Mouse (Mus musculus) embryonic facial prominence, embryonic 11.5 days (tissue): ENCODE results near the gene Macrod1. TPM values are rescaled to one million over a fixed set of nuclear protein-coding genes. Genes with fewer than 3 reads are reported as not detected.

Experiments used
- ATAC-seq: fragments of 200-750 bp; cut with Nextera tagmentation; replicated peaks from 2 replicates; pipeline ENCODE4 v1.8.0; 2017; ENCODE audit warnings: low read depth; ENCODE audit not compliant: insufficient number of reproducible peaks, low FRiP score, low TSS enrichment
- DNase-seq: peaks from one replicate; pipeline ENCODE4 v3.0.0-alpha.2; 2015; ENCODE audit warnings: low spot score
- H3K27ac ChIP-seq: fragments of 300-500 bp; sonication (generic); replicated peaks from 2 replicates; pipeline ENCODE4 v1.5.1; 2014; ENCODE audit warnings: mild to moderate bottlenecking, low read depth, low read length, control low read depth
- H3K27me3 ChIP-seq: fragments of 300-500 bp; sonication (generic); 2 replicates; pipeline ENCODE4 v1.6.1; 2014; ENCODE audit warnings: mild to moderate bottlenecking, low read length, moderate library complexity, mixed read lengths; ENCODE audit not compliant: control insufficient read depth, insufficient read depth
- H3K36me3 ChIP-seq: fragments of 300-500 bp; sonication (generic); replicated peaks from 2 replicates; pipeline ENCODE4 v1.6.1; 2014; ENCODE audit warnings: low read depth, mild to moderate bottlenecking, low read length, moderate library complexity, mixed read lengths; ENCODE audit not compliant: control insufficient read depth, insufficient read depth
- H3K4me1 ChIP-seq: fragments of 300-500 bp; sonication (generic); 2 replicates; pipeline ENCODE4 v1.6.1; 2014; ENCODE audit warnings: low read length, mixed read lengths; ENCODE audit not compliant: control insufficient read depth, insufficient read depth
- H3K4me2 ChIP-seq: fragments of 300-500 bp; sonication (generic); 2 replicates; pipeline ENCODE4 v1.6.1; 2014; ENCODE audit warnings: low read depth, mild to moderate bottlenecking, control low read depth, low read length, moderate library complexity
- H3K4me3 ChIP-seq: fragments of 300-500 bp; sonication (generic); 2 replicates; pipeline ENCODE4 v1.5.1; 2014; ENCODE audit warnings: low read depth, low read length, control low read depth
- H3K9ac ChIP-seq: fragments of 300-500 bp; sonication (generic); replicated peaks from 2 replicates; pipeline ENCODE4 v1.6.1; 2014; ENCODE audit warnings: mild to moderate bottlenecking, control low read depth, low read length
- H3K9me3 ChIP-seq: fragments of 300-500 bp; sonication (generic); replicated peaks from 2 replicates; pipeline ENCODE4 v1.6.1; 2016; ENCODE audit warnings: mild to moderate bottlenecking, low read length, inconsistent platforms, mixed read lengths; ENCODE audit not compliant: control insufficient read depth
- WGBS: fragments of 180-500 bp; shearing (Covaris S2); extraction: QIAGEN DNeasy Blood & Tissue Kit; methylation state at CpG from one replicate; pipeline ENCODE4 v1.1.7; 2014; 5-methylcytosine and 5-hydroxymethylcytosine counted together
- polyA plus RNA-seq: library from polyadenylated mRNA; unstranded; fragments of >200 nt; fragmentation: Nextera tagmentation; extraction: Ambion mirVana; gene quantifications from 2 replicates; pipeline ENCODE4 v1.2.1, GENCODE M21; 2014

Gene Macrod1
- polyA plus RNA-seq, 1 experiment from 2014 or later, result 6.9 TPM

DNA sequence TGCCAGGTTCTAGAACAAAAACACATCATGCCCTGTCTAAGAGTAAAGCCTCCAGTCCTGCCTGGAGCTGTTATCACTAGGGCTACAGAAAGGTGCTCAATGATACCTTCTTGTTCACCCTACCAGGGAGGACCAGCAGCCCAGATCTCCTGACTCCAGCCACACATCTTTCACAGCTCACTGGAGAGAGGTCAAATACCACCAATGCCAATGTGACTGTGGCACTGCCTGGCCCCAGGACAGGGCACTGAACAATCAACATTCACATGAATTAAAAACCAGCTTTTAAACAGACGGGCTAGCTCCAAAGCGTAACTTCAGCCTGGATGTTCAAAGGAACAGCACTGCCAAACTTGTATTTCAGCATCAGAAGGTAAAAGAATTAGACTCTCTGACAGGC is 179.4 kb downstream of the Macrod1 start:
- no peak overlapping the region for H3K9ac ChIP-seq
- no peak overlapping the region for H3K4me3 ChIP-seq
- no peak overlapping the region for H3K27ac ChIP-seq
- peaks cover 4% of the 10 kb centered on the region for H3K36me3 ChIP-seq
- H3K9me3 ChIP-seq, result no peaks in the 10 kb centered on the region
- H3K27me3 ChIP-seq, result no peaks in the 10 kb centered on the region
- WGBS, result 93% methylated on average over 2 of the region's 2 CpGs
- no peak overlapping the region for H3K4me2 ChIP-seq
- no peak for DNase-seq
- ATAC-seq, result no peak
- H3K4me1 ChIP-seq, result no peaks in the 10 kb centered on the region; the same call in 1 of the 2 replicates

DNA sequence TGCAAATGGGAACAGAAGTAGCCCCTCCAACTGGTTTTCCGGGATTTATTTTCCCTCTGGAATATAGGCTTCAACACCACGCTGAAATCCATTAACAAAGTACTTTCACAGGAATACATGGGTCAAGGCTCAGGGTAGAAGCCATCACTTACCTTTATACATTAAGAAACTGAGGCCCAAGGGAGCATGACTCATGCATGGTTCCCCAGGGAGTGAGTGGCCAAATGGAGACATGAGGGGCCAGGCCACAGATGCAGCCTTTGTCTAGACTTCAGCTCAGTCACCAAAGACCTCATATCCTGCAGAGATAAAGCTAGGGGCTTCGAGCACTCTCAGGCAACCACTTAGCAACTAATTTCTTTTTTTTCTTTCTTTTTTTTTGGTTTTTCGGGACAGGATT is 180.1 kb downstream of the Macrod1 start:
- 92% methylated on average over 4 of the region's 4 CpGs for WGBS
- ATAC-seq (no peak), DNase-seq (no peak)
- Histone ChIP-seq H3K4me3 (no peak overlapping the region), H3K9me3 (no peaks in the 10 kb centered on the region), H3K27me3 (no peaks in the 10 kb centered on the region), H3K36me3 (peaks cover 4% of the 10 kb centered on the region), H3K4me2 (no peak overlapping the region), H3K9ac (no peak overlapping the region), H3K27ac (no peak overlapping the region), H3K4me1 (no peaks in the 10 kb centered on the region; the same call in 1 of the 2 replicates)

DNA sequence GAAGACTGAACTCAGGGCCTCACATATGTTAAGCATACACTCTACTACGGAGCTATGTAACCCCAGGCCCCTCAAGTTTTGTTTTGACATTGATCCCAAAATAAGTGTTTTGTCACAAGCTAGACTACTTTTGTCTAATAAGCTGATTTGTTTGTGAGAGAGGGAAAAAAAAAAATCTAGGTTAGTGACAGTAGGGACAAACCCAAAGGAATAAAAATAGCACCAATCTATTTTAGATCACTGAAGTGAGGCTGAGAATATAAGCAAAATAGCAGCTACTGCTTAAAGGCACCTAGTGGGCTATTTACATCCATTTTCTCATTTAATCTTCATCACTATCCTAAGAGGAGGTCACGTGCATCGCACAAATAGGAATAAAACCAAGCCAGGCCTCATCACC is 183.0 kb downstream of the Macrod1 start:
- Histone ChIP-seq H3K27me3 (no peaks in the 10 kb centered on the region), H3K4me3 (no peak overlapping the region), H3K9ac (peak overlapping the region; percentile 86), H3K9me3 (no peaks in the 10 kb centered on the region), H3K36me3 (no peaks in the 10 kb centered on the region), H3K4me1 (no peaks in the 10 kb centered on the region; the same call in 1 of the 2 replicates), H3K4me2 (peak overlapping the region; percentile 90; the same call in 1 of the 2 replicates), H3K27ac (no peak overlapping the region)
- DNase-seq (no peak), ATAC-seq (no peak)
- WGBS, result 89% methylated on average over 3 of the region's 3 CpGs

DNA sequence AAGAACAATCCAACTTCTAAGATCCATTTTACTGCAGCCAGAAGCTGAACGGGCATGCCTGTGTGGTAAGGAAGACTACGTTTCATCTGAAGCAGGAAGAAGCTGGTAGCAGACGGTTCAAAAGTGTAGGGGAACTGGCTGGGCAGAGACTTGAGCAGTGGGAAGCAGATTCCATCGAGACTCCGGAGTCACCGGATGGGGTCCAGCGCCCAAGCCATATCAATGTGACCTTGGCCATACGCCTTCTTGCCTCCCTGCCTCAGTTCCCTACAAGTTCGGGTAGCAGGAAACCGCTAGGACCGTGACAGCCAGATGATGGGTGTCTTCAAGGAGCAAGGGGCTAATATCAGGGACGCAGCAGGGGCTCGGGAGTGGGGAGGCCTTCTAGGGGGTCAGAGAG is 183.7 kb downstream of the Macrod1 start:
- H3K4me1 ChIP-seq, result no peaks in the 10 kb centered on the region; the same call in 1 of the 2 replicates
- ATAC-seq (0 out of 2 replicates have a peak, but pooled peaks have one; percentile 2), DNase-seq (peak; percentile 6)
- H3K36me3 ChIP-seq, result no peaks in the 10 kb centered on the region
- peak overlapping the region; percentile 70; the same call in 1 of the 2 replicates for H3K27ac ChIP-seq
- H3K4me2 ChIP-seq, result peak overlapping the region; percentile 90
- H3K27me3 ChIP-seq, result no peaks in the 10 kb centered on the region
- H3K4me3 ChIP-seq, result peak overlapping the region; percentile 75
- 5% methylated on average over 13 of the region's 13 CpGs for WGBS
- peak overlapping the region; percentile 86 for H3K9ac ChIP-seq
- H3K9me3 ChIP-seq, result no peaks in the 10 kb centered on the region

- Histone ChIP-seq H3K9ac (peak within 1 kb of the TSS; percentile 86), H3K4me1 (no peaks in the 10 kb centered on the region; the same call in 1 of the 2 replicates), H3K36me3 (no peaks in the 10 kb centered on the region), H3K9me3 (no peaks in the 10 kb centered on the region), H3K4me3 (peak within 1 kb of the TSS; percentile 75), H3K27ac (peak within 1 kb of the TSS; percentile 70), H3K27me3 (no peaks in the 10 kb centered on the region), H3K4me2 (peak within 1 kb of the TSS; percentile 90)
- WGBS, result under 1% methylated on average over 80 of the region's 80 CpGs
- DNase-seq (peak; percentile 96), ATAC-seq (peak; percentile 93)
Observed at GRCm38 (mm10) chr19:7240782-7241690, 184.4 kb downstream of the Macrod1 start, which contains the start of gene Naa40. TSS of gene Naa40 (minus strand) at chr19:7241183.

- Histone ChIP-seq H3K27ac (no peak overlapping the region), H3K4me2 (no peak overlapping the region), H3K9ac (no peak overlapping the region), H3K4me1 (no peaks in the 10 kb centered on the region), H3K4me3 (no peak overlapping the region), H3K36me3 (no peaks in the 10 kb centered on the region), H3K9me3 (no peaks in the 10 kb centered on the region), H3K27me3 (no peaks in the 10 kb centered on the region)
- ATAC-seq (no peak), DNase-seq (no peak)
- WGBS, result 75% methylated on average over 3 of the region's 3 CpGs
Observed at GRCm38 (mm10) chr19:7246021-7246420, 189.4 kb downstream of the Macrod1 start.

Other genes starting within 250 kb of the Macrod1 start
- gene Rps6ka4, start 216.2 kb upstream of the Macrod1 start, polyA plus RNA-seq, result 5.9 TPM in 2 replicates
- 0.39 and 0.88 TPM in 2 replicates for gene Ccdc88b, start 198.6 kb upstream of the Macrod1 start, polyA plus RNA-seq
- gene Trmt112, start 147.1 kb upstream of the Macrod1 start, polyA plus RNA-seq, result 159 and 166 TPM in 2 replicates
- 110 and 128 TPM in 2 replicates for gene Prdx5, start 146.7 kb upstream of the Macrod1 start, polyA plus RNA-seq
- 2.7 and 3.3 TPM in 2 replicates for gene Esrra, start 135.0 kb upstream of the Macrod1 start, polyA plus RNA-seq
- 1.0 and 1.9 TPM in 2 replicates for gene Catsperz, start 131.4 kb upstream of the Macrod1 start, polyA plus RNA-seq
- 0.26 and 0.32 TPM in 2 replicates for gene Kcnk4, start 122.3 kb upstream of the Macrod1 start, polyA plus RNA-seq
- gene Bad, start 114.9 kb upstream of the Macrod1 start, polyA plus RNA-seq, result 57.4 and 60.7 TPM in 2 replicates
- gene Gpr137, start 114.3 kb upstream of the Macrod1 start, polyA plus RNA-seq, result 18.1 and 21.9 TPM in 2 replicates
- gene Ppp1r14b, start 81.8 kb upstream of the Macrod1 start, polyA plus RNA-seq, result 247 and 268 TPM in 2 replicates
- 22.6 and 26.8 TPM in 2 replicates for gene Plcb3, start 80.3 kb upstream of the Macrod1 start, polyA plus RNA-seq
- gene Fkbp2, start 76.3 kb upstream of the Macrod1 start, polyA plus RNA-seq, result 65.1 and 65.2 TPM in 2 replicates
- 26.7 and 30.5 TPM in 2 replicates for gene Vegfb, start 69.2 kb upstream of the Macrod1 start, polyA plus RNA-seq
- gene Dnajc4, start 64.2 kb upstream of the Macrod1 start, polyA plus RNA-seq, result 16.1 and 18.0 TPM in 2 replicates
- gene Nudt22, start 60.7 kb upstream of the Macrod1 start, polyA plus RNA-seq, result 19.5 and 19.6 TPM in 2 replicates
- gene Trpt1, start 60.7 kb upstream of the Macrod1 start, polyA plus RNA-seq, result 8.0 and 11.7 TPM in 2 replicates
- 6.3 and 6.6 TPM in 2 replicates for gene Fermt3, start 37.3 kb upstream of the Macrod1 start, polyA plus RNA-seq
- gene Stip1, start 16.8 kb upstream of the Macrod1 start, polyA plus RNA-seq, result 400 and 412 TPM in 2 replicates
- 3.0 and 4.4 TPM in 2 replicates for gene Flrt1, start 48.9 kb downstream of the Macrod1 start, polyA plus RNA-seq
- 217 and 252 TPM in 2 replicates for gene Otub1, start 149.5 kb downstream of the Macrod1 start, polyA plus RNA-seq
- 741 and 769 TPM in 2 replicates for gene Cox8a, start 160.8 kb downstream of the Macrod1 start, polyA plus RNA-seq
- gene Naa40, start 184.4 kb downstream of the Macrod1 start, polyA plus RNA-seq, result 82.9 and 88.0 TPM in 2 replicates
- 17.6 and 18.8 TPM in 2 replicates for gene Rcor2, start 210.5 kb downstream of the Macrod1 start, polyA plus RNA-seq